Mouse (Mus musculus) kidney, adult 2 months (tissue): ENCODE measurements around the gene Slc22a21.

ENCODE experiments used
- CTCF ChIP-seq: fragments of 200-500 bp; conservative IDR thresholded peaks from 2 replicates; pipeline ENCODE4 v1.5.1; 2011; ENCODE audit warnings: low read depth, mild to moderate bottlenecking, control low read depth, low read length, moderate library complexity, mixed read lengths; ENCODE audit not compliant: insufficient read depth, insufficient read length
- POLR2A ChIP-seq: fragments of 200-500 bp; IDR thresholded peaks from one replicate; pipeline ENCODE4 v1.6.1; 2011; ENCODE audit warnings: low read depth, low read length, control low read depth

DNA sequence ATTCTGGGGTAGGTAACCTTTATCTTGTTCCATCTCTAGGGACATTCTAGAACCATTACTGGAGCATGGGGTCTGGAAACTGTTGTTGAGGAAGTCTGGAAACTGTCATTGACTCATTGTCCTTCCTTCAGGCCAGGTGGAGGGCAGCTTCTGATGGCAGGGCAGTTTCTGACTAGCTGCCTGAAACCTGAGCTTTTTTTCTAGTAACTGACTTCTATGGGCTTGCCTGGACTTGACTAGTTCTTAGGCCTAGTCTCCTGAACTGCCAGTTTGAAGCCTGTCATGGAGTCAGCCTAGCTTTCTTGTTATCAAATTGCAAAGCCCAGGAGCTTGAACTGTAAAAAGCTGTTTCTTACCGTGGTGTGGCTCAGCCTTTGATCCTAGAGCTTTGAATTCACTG lies 79.1 kb downstream of the Slc22a21 start:
- TF ChIP-seq POLR2A, result no peak
- no peak for TF ChIP-seq CTCF
